Mouse (Mus musculus) forebrain, embryonic 15.5 days (tissue): ENCODE measurements around the gene Snx15. TPM values are rescaled to one million over a fixed set of nuclear protein-coding genes. Genes with fewer than 3 reads are reported as not detected.
"Not testable (repeated sequence)": the region's sequence is repeated elsewhere in the genome, so short reads cannot be mapped to it uniquely, and the experiment has no call there.

Source experiments
- ATAC-seq: fragments of 200-750 bp; cut with Nextera tagmentation; replicated peaks from 2 replicates; pipeline ENCODE4 v1.8.0; 2017; ENCODE audit warnings: mild to moderate bottlenecking, moderate TSS enrichment, moderate library complexity
- H3K27ac ChIP-seq: fragments of 300-500 bp; sonication (generic); replicated peaks from 2 replicates; pipeline ENCODE4 v1.5.1; 2015; ENCODE audit warnings: mild to moderate bottlenecking, inconsistent platforms
- H3K27me3 ChIP-seq: fragments of 300-500 bp; sonication (generic); 2 replicates; pipeline ENCODE4 v1.6.1; 2015; ENCODE audit warnings: inconsistent platforms
- H3K36me3 ChIP-seq: fragments of 300-500 bp; sonication (generic); 2 replicates; pipeline ENCODE4 v1.6.1; 2015; ENCODE audit warnings: mild to moderate bottlenecking, inconsistent platforms
- H3K4me1 ChIP-seq: fragments of 300-500 bp; sonication (generic); 2 replicates; pipeline ENCODE4 v1.6.1; 2015; ENCODE audit warnings: inconsistent platforms
- H3K4me2 ChIP-seq: fragments of 300-500 bp; sonication (generic); replicated peaks from 2 replicates; pipeline ENCODE4 v1.6.1; 2015; ENCODE audit warnings: mild to moderate bottlenecking, inconsistent platforms
- H3K4me3 ChIP-seq: fragments of 300-500 bp; sonication (generic); 2 replicates; pipeline ENCODE4 v1.5.1; 2015; ENCODE audit warnings: mild to moderate bottlenecking, inconsistent platforms
- H3K9ac ChIP-seq: fragments of 300-500 bp; sonication (generic); replicated peaks from 2 replicates; pipeline ENCODE4 v1.6.1; 2015; ENCODE audit warnings: mild to moderate bottlenecking, inconsistent platforms
- H3K9me3 ChIP-seq: fragments of 300-500 bp; sonication (generic); 2 replicates; pipeline ENCODE4 v1.6.1; 2016; ENCODE audit warnings: inconsistent platforms
- WGBS: fragments of 180-500 bp; shearing (Covaris S2); methylation state at CpG from one replicate; pipeline ENCODE4 v1.1.7; 2015; ENCODE audit warnings: mixed read lengths; 5-methylcytosine and 5-hydroxymethylcytosine counted together
- polyA plus RNA-seq: library from polyadenylated mRNA; unstranded; fragments of >200 nt; fragmentation: Nextera tagmentation; extraction: Ambion mirVana; gene quantifications from 2 replicates; pipeline ENCODE4 v1.2.1, GENCODE M21; 2015

Snx15 gene
- polyA plus RNA-seq, 1 experiment from 2014 or later: 45.6 TPM

DNA sequence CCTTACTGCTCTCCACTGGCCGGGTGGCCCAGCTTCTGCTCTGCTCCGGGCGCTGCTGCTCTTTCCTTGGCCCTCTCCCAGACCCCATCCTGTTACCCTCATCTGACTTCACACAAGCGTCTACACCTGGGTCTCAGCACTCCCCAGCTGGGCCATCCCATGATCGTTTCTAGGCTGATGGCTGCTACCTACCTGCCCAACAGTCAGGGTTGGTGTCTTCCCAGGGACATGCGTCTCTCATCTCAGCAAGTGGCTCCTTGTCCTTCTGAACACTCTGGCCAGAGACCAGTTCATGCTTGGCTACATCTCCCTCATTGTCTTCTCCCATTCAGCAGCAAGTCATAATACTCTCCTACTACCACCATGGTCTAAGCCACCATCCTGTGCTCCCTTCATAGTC lies 11.6 kb upstream of the Snx15 start:
- peak overlapping the region; percentile 98; the same call in 1 of the 2 replicates for H3K27ac ChIP-seq
- H3K4me3 ChIP-seq: peak overlapping the region; percentile 68
- no peaks in the 10 kb centered on the region for H3K9me3 ChIP-seq
- no peaks in the 10 kb centered on the region for H3K27me3 ChIP-seq
- peaks cover 15% of the 10 kb centered on the region for H3K4me1 ChIP-seq
- peaks cover 19% of the 10 kb centered on the region for H3K36me3 ChIP-seq
- 0 out of 2 replicates have a peak overlapping the region, but pooled peaks have one; percentile 93 for H3K9ac ChIP-seq
- ATAC-seq: no peak
- WGBS: 90% methylated on average over 6 of the region's 6 CpGs
- H3K4me2 ChIP-seq: peak overlapping the region; percentile 88

DNA sequence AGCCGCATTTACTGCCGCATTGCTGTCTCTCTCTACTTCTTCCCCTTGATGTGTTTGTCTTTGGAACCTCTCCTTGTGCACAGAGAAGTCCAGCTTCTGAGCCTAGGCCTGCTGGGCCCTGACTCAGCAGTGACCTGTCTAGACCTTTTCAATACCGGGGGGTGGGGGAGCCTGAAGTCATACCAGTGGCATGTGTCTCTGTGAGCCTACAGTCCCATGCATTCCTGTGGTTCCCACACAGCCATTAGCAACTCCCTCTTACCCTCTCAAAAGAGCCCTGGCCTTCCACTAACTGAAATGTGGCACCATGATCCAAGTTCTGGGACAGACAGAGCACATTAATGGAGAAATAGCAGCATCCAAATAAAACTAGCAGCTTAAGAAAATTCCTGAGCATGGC lies 8.3 kb upstream of the Snx15 start:
- H3K9me3 ChIP-seq: no peaks in the 10 kb centered on the region
- no peaks in the 10 kb centered on the region for H3K27me3 ChIP-seq
- H3K36me3 ChIP-seq: peaks cover 26% of the 10 kb centered on the region
- H3K4me3 ChIP-seq: no peak overlapping the region
- no peak overlapping the region for H3K4me2 ChIP-seq
- H3K4me1 ChIP-seq: peaks cover 11% of the 10 kb centered on the region
- WGBS: 91% methylated on average over 3 of the region's 3 CpGs
- ATAC-seq: no peak
- H3K27ac ChIP-seq: no peak overlapping the region
- H3K9ac ChIP-seq: no peak overlapping the region

DNA sequence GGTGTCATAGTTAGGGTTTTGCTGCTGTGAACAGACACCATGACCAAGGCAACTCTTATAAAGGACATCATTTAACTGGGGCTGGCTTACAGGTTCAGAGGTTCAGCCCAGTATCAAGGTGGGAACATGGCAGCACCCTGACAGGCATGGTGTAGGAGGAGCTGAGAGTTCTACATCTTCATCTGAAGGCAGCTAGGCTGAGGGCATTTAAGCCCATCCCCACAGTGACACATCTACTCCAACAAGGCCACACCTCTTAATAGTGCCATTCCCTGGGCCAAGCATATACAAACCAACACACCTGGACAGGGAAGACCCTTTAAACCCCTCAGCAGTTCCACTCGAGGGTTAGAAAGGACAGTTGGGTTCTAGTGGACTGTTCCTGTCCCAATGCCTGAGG lies 5.1 kb upstream of the Snx15 start:
- not testable (repeated sequence) for H3K4me1 ChIP-seq, H3K4me3 ChIP-seq, H3K27me3 ChIP-seq, H3K9me3 ChIP-seq, ATAC-seq, H3K27ac ChIP-seq, H3K4me2 ChIP-seq, H3K9ac ChIP-seq
- H3K36me3 ChIP-seq: peaks cover 26% of the 10 kb centered on the region
- WGBS: 48% methylated on average over 1 of the region's 1 CpGs

DNA sequence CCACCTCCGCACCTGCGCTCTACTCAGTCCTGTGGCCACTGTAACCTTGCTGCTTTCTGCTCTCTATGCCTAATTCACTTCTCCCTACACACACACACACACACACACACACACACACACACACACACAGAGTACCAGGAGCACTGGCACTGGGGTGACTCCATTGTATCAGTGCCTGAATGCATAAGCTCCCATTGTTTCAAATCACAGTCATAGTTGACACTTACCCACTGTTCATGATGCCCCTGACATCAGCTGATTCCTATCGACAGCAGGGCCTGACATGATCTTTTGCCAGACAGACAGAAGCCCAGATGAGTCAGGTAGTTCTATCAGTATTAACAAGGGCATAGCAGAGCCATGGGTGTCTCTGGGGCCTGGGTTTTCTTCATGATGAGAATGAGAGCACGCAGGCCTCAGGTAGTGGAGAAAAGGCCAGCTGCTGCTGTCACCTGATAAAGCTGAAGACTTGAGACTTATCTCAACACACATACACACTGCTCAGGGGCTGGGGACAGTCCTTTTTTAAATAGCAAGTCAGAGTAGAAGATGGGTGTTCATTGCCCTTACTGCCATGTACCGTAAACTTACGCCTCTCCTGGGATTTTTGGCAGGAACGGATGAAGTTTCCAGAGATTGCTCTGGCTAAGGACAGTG lies 4.2 kb upstream of the Snx15 start:
- Histone ChIP-seq H3K4me3 (no peak overlapping the region), H3K27ac (no peak overlapping the region), H3K27me3 (no peaks in the 10 kb centered on the region), H3K4me1 (peaks cover 4% of the 10 kb centered on the region; the same call in 1 of the 2 replicates), H3K36me3 (peaks cover 25% of the 10 kb centered on the region), H3K9me3 (no peaks in the 10 kb centered on the region), H3K9ac (no peak overlapping the region), H3K4me2 (no peak overlapping the region)
- ATAC-seq: no peak
- 88% methylated on average over 7 of the region's 7 CpGs for WGBS

DNA sequence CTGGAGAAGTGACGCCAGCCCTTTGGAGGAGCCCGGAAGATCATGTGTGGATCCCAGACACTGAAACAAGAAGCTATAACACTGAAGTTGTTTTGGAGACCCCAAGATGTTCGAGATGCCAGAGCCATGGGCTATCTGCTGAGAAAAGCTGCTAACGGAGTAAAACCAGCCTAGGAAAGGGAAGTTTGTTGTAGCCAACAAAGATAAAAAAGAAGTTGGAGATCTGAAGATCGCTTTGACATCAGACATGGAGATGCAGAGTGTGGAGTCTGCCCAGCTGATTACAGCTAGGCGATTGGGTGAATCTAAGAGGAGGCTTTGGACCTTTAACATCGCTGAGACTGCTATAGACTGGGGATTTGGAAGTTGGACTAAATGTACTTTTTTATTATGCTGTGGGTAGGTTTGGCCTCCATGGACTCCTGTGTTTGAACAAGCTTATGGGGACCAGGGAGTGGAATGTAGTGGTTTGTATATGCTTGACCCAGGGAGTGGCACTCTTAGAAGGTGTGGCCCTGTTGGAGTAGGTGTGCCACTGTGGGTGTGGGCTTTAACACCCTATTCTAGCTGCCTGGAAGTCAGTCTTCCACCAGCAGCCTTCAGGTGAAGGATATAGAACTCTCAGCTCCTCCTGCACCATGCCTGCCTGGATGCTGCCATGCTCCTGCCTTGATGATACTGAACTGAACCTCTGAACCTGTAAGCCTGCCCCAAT lies 2.5 kb upstream of the Snx15 start:
- not testable (repeated sequence) for H3K27me3 ChIP-seq, H3K4me1 ChIP-seq, H3K9me3 ChIP-seq, H3K9ac ChIP-seq, H3K27ac ChIP-seq, H3K4me2 ChIP-seq, H3K4me3 ChIP-seq, ATAC-seq
- peaks cover 11% of the 10 kb centered on the region; the same call in 1 of the 2 replicates for H3K36me3 ChIP-seq
- 81% methylated on average over 7 of the region's 7 CpGs for WGBS

DNA sequence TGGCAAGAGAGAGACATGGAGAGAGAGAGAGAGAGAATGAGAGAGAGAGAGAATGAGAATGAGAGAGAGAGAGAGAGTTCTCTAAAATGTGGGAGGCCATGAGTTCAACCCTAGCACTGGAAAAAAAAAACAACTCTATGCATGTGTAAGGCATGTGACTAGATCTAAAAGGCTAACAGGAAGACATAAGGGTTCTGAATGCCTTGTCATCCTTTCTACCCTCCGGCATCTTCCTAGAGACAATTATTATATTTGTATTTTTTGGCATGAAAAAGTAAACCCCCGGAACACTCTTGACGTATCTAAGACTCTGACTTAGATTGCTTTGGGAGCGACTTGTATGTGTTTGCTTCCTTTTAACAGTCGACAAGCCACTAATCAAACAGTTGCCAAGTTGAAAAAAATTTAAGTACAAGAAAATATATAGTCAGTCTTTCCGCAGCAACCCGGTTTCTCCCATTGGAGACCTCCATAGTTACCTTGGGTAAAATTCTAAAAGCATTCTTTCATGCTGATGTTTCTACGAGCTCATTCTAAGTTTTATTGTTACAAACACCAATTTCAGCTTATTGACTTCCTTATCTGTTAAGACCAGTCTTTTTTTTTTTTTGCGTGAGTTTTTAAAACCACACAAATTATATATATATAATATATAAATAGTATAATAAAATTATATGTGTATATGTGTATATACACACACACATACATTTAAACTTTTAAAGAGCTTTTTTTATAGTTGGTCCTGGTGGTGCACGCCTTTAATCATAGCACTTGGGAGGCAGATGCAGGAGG lies 1.1 kb downstream of the Snx15 start:
- no peaks in the 10 kb centered on the region for H3K36me3 ChIP-seq
- peak overlapping the region; percentile 49 for H3K4me3 ChIP-seq
- H3K27ac ChIP-seq: peak overlapping the region; percentile 85; the same call in 1 of the 2 replicates
- peaks cover 10% of the 10 kb centered on the region; the same call in 1 of the 2 replicates for H3K4me1 ChIP-seq
- H3K27me3 ChIP-seq: no peaks in the 10 kb centered on the region
- 76% methylated on average over 10 of the region's 10 CpGs for WGBS
- H3K9me3 ChIP-seq: no peaks in the 10 kb centered on the region
- ATAC-seq: no peak
- H3K4me2 ChIP-seq: peak overlapping the region; percentile 51
- no peak overlapping the region for H3K9ac ChIP-seq

DNA sequence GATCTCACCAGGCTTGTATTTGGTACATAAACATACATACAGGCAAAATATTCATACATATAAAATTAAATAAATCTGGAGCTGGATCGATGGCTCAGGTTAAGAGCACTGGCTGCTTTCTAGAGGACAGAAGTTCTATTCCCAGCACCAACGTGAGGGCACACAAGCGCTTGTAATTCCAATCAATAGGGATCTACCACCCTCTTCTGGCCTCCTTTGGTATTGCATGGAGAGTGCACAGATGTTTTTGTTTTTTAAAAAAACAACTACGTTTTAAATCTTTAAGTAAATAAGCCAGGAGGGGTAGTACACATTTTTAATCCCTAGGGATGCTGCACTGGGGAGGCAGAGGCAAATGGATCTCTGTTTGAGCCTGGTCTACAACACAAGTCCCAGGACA lies 1.8 kb downstream of the Snx15 start:
- WGBS: 25% methylated on average over 4 of the region's 4 CpGs
- Histone ChIP-seq H3K4me2 (no peak overlapping the region), H3K27me3 (no peaks in the 10 kb centered on the region), H3K9ac (no peak overlapping the region), H3K36me3 (no peaks in the 10 kb centered on the region), H3K27ac (no peak overlapping the region), H3K9me3 (no peaks in the 10 kb centered on the region), H3K4me1 (peaks cover 10% of the 10 kb centered on the region; the same call in 1 of the 2 replicates), H3K4me3 (no peak overlapping the region)
- no peak for ATAC-seq

DNA sequence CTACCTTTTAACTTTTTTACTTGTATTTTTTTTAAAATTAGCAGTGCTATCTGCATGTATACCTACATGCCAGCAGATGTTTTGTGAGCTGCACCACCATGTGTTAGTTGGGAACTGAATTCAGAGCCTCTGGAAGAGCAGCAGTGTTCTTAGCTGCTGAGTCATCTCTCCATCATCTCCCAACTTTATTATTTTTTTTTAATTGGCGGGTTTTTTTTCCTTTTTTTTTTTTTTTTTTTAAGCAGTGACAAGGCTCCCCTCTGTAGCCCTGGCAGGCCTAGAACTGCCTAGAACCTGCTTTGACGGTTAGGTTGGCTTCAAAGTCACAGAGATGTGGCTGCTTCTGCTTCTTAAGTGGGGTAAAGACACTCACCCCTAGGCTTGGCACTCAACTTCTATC lies 3.2 kb downstream of the Snx15 start:
- Histone ChIP-seq H3K36me3 (no peaks in the 10 kb centered on the region), H3K4me2 (no peak overlapping the region), H3K27ac (no peak overlapping the region), H3K4me3 (no peak overlapping the region), H3K4me1 (peaks cover 10% of the 10 kb centered on the region), H3K27me3 (no peaks in the 10 kb centered on the region), H3K9me3 (no peaks in the 10 kb centered on the region), H3K9ac (no peak overlapping the region)
- WGBS: 64% methylated on average over 2 of the region's 2 CpGs
- ATAC-seq: no peak

DNA sequence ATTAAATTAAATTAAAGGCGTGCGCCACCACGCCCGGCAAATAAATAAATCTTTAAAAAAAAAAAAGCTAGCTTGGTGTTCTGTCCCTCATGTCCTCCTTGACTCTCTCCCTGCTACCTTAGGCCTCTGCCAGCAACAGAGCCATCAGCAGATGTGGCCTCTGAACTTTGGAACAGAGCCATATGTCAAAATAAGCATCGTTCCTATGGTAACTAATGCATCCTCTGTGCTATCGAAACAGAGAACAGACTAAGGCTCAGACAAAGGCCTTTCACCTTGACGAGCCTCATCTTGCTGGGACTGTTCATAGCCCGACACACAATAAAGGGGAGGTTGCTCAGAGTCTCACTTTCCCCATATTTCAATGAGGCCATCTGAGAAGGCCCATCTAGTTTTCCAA lies 4.8 kb downstream of the Snx15 start:
- WGBS: 64% methylated on average over 8 of the region's 8 CpGs
- no peak for ATAC-seq
- peak overlapping the region; percentile 25; the same call in 1 of the 2 replicates for H3K27ac ChIP-seq
- no peak overlapping the region for H3K4me2 ChIP-seq
- peaks cover 20% of the 10 kb centered on the region for H3K4me1 ChIP-seq
- H3K4me3 ChIP-seq: no peak overlapping the region
- H3K9me3 ChIP-seq: no peaks in the 10 kb centered on the region
- H3K27me3 ChIP-seq: no peaks in the 10 kb centered on the region
- H3K36me3 ChIP-seq: no peaks in the 10 kb centered on the region
- H3K9ac ChIP-seq: no peak overlapping the region

DNA sequence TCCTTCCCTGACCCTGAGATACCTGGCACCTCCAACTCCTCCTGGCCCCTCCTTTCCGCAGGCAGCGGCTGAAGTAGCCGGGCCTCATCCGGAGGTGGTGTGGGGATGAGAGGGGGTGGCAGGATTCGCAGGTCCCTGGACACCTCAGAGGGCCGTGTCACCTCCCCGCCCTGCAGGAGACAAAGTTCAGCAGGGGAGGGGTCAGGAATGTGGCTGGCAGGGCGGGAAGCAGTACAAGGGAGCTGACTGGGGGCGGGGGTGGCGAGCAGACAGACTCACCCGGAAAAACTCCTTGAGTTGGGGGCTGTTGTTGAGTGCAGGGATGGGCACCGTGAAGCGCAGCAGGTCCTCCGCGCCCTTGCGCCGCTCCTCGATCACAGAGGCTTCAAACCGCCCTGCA lies 6.3 kb downstream of the Snx15 start:
- H3K4me2 ChIP-seq: no peak overlapping the region
- no peaks in the 10 kb centered on the region for H3K36me3 ChIP-seq
- H3K27ac ChIP-seq: no peak overlapping the region
- no peaks in the 10 kb centered on the region for H3K9me3 ChIP-seq
- H3K9ac ChIP-seq: no peak overlapping the region
- H3K4me3 ChIP-seq: no peak overlapping the region
- ATAC-seq: no peak
- H3K27me3 ChIP-seq: no peaks in the 10 kb centered on the region
- 42% methylated on average over 19 of the region's 19 CpGs for WGBS
- peaks cover 26% of the 10 kb centered on the region for H3K4me1 ChIP-seq

DNA sequence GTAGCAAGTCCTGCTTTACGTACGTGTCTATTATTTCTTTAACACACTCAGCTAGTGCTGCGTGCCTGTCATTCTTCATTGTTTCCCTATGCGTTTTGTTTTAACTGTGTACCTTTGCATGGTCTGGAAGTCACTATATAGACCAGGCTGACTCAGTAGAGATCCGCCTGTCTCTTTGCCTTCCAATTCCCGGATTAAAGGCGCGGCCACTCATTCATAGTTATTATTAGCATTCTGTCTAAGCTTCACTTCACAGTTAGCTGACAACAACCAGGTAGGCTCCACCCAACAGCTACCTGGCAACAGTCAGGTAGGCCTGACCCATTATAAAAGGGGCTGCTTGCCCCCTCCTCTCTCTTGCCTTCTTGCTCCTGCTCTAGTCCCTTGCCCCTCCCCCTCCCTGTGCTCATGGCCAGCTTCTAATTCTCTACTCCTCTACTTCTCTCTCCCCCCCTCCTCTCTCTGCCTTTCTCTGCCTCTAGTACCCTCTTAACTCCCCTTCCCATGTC lies 9.4 kb downstream of the Snx15 start:
- peak; percentile 35 for ATAC-seq
- peaks cover 18% of the 10 kb centered on the region for H3K36me3 ChIP-seq
- WGBS: under 1% methylated on average over 8 of the region's 8 CpGs

More for the DNA sequence above, 9.4 kb downstream of the Snx15 start:
- Histone ChIP-seq H3K9ac (peak overlapping the region; percentile 86), H3K4me1 (peaks cover 32% of the 10 kb centered on the region), H3K9me3 (no peaks in the 10 kb centered on the region), H3K27ac (peak overlapping the region; percentile 96), H3K27me3 (no peaks in the 10 kb centered on the region), H3K4me3 (peak overlapping the region; percentile 84), H3K4me2 (peak overlapping the region; percentile 82)
